Mouse (Mus musculus) embryonic facial prominence, embryonic 12.5 days (tissue): ENCODE data around the gene Eif3k. TPM values are rescaled to one million over a fixed set of nuclear protein-coding genes. Genes with fewer than 3 reads are reported as not detected.

Experiments
- ATAC-seq: fragments of 200-750 bp; cut with Nextera tagmentation; 2 replicates; pipeline ENCODE4 v1.8.0; 2017; ENCODE audit not compliant: insufficient number of reproducible peaks, insufficient read depth, low FRiP score, low TSS enrichment
- H3K27ac ChIP-seq: fragments of 300-500 bp; sonication (generic); 2 replicates; pipeline ENCODE4 v1.5.1; 2016; ENCODE audit warnings: mild to moderate bottlenecking
- H3K27me3 ChIP-seq: fragments of 300-500 bp; sonication (generic); 2 replicates; pipeline ENCODE4 v1.6.1; 2016; ENCODE audit warnings: mild to moderate bottlenecking, moderate library complexity
- H3K36me3 ChIP-seq: fragments of 300-500 bp; sonication (generic); 2 replicates; pipeline ENCODE4 v1.6.1; 2016; ENCODE audit warnings: mild to moderate bottlenecking
- H3K4me1 ChIP-seq: fragments of 300-500 bp; sonication (generic); 2 replicates; pipeline ENCODE4 v1.6.1; 2016
- H3K4me2 ChIP-seq: fragments of 300-500 bp; sonication (generic); replicated peaks from 2 replicates; pipeline ENCODE4 v1.6.1; 2016; ENCODE audit warnings: mild to moderate bottlenecking, moderate library complexity
- H3K4me3 ChIP-seq: fragments of 300-500 bp; sonication (generic); 2 replicates; pipeline ENCODE4 v1.5.1; 2016; ENCODE audit warnings: mild to moderate bottlenecking
- H3K9ac ChIP-seq: fragments of 300-500 bp; sonication (generic); 2 replicates; pipeline ENCODE4 v1.6.1; 2016; ENCODE audit warnings: mild to moderate bottlenecking, moderate library complexity
- H3K9me3 ChIP-seq: fragments of 300-500 bp; sonication (generic); 2 replicates; pipeline ENCODE4 v1.6.1; 2016; ENCODE audit warnings: mild to moderate bottlenecking, moderate library complexity
- WGBS: fragments of 180-500 bp; shearing (Covaris S2); methylation state at CpG from one replicate; pipeline ENCODE4 v1.1.7; 2016; 5-methylcytosine and 5-hydroxymethylcytosine counted together
- polyA plus RNA-seq: library from polyadenylated mRNA; unstranded; fragments of >200 nt; fragmentation: Nextera tagmentation; extraction: Ambion mirVana; gene quantifications from 2 replicates; pipeline ENCODE4 v1.2.1, GENCODE M21; 2016

Gene Eif3k
- polyA plus RNA-seq, 1 experiment from 2014 or later = 392 TPM

DNA sequence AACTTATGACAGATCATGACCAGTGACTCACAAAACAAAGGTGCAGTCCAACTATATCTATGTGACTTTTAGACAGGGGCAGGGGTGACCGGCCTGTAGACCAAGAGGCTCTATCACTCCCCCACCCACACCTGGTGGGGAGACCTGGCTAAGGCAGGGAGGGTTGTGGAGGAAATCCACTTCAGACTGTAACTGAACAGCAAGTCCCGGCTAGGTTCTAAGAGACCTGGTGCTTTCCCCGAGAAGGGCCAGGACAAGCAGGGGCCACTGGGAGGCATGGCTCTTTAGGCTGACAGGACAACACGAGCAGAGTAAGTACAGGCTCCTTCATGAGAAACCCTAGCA lies 50.0 kb downstream of the Eif3k start:
- Histone ChIP-seq H3K36me3 (0 out of 2 replicates have a peak, but pooled peaks cover 3% of the 10 kb centered on the region), H3K4me2 (no peak overlapping the region), H3K9me3 (no peaks in the 10 kb centered on the region), H3K27me3 (no peaks in the 10 kb centered on the region), H3K4me3 (no peak overlapping the region), H3K9ac (no peak overlapping the region), H3K27ac (no peak overlapping the region), H3K4me1 (peaks cover 31% of the 10 kb centered on the region)
- 89% methylated on average over 4 of the region's 4 CpGs for WGBS
- no peak for ATAC-seq

DNA sequence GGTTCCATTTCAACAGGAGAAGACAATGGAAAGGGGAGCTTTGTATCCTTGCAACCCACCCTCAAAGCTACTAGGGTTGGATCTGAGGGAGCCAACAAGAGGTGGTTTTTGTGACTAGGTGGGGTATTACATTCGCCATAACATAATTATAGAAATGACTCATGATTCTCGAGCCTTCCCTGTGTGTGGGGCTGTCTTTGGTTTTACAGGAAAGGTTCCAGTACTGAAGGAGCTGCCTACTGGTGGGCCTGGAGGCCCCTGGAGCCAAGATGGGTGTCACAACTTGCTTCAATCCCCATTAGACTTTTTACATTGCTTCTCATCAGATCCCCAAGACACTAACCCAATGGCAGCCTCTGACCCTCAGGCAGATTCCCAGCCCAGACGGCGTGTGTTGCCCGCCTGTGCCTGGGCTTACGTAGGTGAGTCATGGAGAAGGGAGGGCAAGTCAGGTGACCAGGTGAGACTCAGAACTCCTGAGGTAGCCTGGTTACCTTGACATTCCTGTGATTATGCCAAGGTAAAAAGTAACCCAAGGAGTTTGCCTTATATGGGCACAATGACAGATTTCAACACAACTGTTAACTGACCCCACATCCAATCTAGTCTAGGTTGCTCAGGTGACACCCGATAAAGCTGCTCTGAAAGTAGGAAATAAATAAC lies 50.5 kb downstream of the Eif3k start:
- no peak overlapping the region for H3K4me3 ChIP-seq
- no peaks in the 10 kb centered on the region for H3K9me3 ChIP-seq
- peak overlapping the region; percentile 64; the same call in 1 of the 2 replicates for H3K27ac ChIP-seq
- no peak overlapping the region for H3K9ac ChIP-seq
- no peak for ATAC-seq
- H3K27me3 ChIP-seq = no peaks in the 10 kb centered on the region
- WGBS = 84% methylated on average over 7 of the region's 7 CpGs
- H3K36me3 ChIP-seq = 0 out of 2 replicates have a peak, but pooled peaks cover 3% of the 10 kb centered on the region
- peaks cover 29% of the 10 kb centered on the region for H3K4me1 ChIP-seq
- H3K4me2 ChIP-seq = no peak overlapping the region

DNA sequence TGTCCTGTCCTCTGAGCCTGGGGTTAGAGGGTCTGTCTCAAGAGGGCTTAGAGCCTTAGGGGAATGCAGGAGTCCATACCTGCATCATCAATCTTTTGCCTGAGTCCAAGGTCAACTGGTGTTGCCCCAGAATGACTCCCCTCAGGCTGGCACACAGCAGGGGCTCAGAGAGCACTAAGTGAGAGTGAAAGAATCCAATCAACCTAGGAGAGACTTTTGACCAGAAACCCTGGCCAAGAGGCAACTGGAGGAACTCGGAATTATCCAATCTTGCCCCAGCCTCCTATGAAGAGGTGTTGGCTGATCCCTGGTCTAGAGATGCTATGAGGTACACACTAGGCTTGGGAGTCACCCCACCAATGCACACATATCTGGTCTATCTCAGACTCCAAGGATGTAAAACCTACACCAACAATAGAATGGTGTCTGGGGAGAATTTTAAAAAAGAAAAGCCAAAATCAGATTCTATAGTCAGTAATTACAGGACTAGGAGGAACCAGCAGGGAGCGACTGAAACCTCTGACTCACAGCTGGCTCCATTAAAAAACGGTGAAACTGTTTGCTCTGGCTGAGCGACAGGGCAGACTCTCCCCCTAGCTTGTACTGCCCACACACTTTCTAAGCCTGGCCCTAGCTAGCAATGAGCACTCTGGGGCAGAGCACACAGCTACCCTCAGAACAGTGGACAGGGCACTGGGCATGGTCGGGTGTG lies 51.2 kb downstream of the Eif3k start:
- Histone ChIP-seq H3K4me2 (no peak overlapping the region), H3K9ac (no peak overlapping the region), H3K4me1 (peaks cover 35% of the 10 kb centered on the region), H3K4me3 (no peak overlapping the region), H3K27ac (peak overlapping the region; percentile 66), H3K9me3 (no peaks in the 10 kb centered on the region), H3K27me3 (no peaks in the 10 kb centered on the region), H3K36me3 (0 out of 2 replicates have a peak, but pooled peaks cover 3% of the 10 kb centered on the region)
- WGBS = 52% methylated on average over 5 of the region's 5 CpGs
- no peak for ATAC-seq

DNA sequence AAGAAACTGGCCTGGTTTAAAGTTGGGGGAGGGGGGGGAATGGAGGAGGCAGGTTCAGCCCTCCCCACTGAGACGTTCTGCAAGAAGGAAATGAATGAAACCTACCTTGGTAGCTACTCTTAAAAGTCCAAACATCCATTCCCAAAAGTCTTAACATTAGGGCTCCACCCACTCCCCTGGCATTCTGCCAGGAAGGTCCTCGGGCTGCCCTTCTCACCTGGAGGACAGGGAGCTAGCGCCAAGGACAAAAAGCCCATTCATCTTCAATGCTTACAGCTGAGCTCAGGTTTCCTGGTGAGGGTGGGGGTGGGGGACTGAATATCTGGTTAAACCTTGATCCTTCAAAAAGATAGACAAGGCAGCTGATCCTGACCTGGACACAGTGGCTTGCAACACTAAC lies 52.3 kb downstream of the Eif3k start:
- Histone ChIP-seq H3K27me3 (no peaks in the 10 kb centered on the region), H3K9me3 (no peaks in the 10 kb centered on the region), H3K4me1 (peaks cover 42% of the 10 kb centered on the region), H3K9ac (no peak overlapping the region), H3K36me3 (0 out of 2 replicates have a peak, but pooled peaks cover 3% of the 10 kb centered on the region), H3K4me2 (0 out of 2 replicates have a peak overlapping the region, but pooled peaks have one; percentile 9), H3K27ac (peak overlapping the region; percentile 66; the same call in 1 of the 2 replicates), H3K4me3 (no peak overlapping the region)
- no peak for ATAC-seq
- WGBS = 39% methylated on average over 3 of the region's 3 CpGs

DNA sequence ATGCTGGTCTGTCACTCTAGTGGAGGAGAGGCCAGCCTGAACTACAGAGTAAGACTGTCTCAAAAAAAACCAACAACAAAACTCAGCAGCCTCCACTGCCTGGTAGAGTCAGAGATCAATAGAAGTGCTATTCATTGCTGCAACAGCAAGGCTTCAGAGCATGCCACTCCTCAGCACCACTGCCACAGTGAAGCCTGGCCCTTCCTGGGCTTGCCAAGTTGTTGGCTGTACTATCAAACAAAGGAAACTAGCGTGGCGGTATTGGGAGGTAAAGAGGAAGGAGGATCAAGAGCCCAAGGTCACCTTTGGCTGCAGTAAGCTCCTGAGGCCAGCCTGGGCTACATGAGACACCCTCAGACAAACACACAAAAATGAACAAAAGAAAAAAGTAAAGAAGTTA lies 55.5 kb downstream of the Eif3k start:
- Histone ChIP-seq H3K4me2 (no peak overlapping the region), H3K27me3 (no peaks in the 10 kb centered on the region), H3K9me3 (no peaks in the 10 kb centered on the region), H3K4me1 (peaks cover 55% of the 10 kb centered on the region), H3K27ac (peak overlapping the region; percentile 51; the same call in 1 of the 2 replicates), H3K4me3 (no peak overlapping the region), H3K36me3 (peaks cover 2% of the 10 kb centered on the region), H3K9ac (no peak overlapping the region; the same call in 1 of the 2 replicates)
- no peak for ATAC-seq
- 63% methylated on average over 2 of the region's 2 CpGs for WGBS

DNA sequence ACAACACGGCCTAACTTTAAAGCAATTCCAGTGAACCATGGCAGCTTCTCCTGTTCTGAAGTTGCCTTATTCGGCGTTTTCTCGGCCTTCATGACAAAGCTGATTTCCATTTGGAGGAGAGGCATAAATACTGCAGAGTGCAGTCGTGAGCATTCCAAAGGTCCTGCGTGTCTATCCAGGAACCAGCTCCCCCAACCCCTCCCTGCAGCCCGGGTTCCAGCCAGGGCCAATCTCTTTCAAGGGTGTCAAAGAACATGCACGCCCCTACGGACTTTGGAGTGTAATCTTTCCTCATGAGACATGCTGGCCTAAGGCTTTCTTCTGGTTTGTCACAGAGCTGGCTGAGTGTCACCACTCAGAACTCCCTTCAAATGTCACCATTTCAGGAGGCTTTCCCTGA lies 56.3 kb downstream of the Eif3k start:
- Histone ChIP-seq H3K9ac (no peak overlapping the region), H3K36me3 (peaks cover 4% of the 10 kb centered on the region), H3K4me3 (no peak overlapping the region), H3K27me3 (no peaks in the 10 kb centered on the region), H3K9me3 (no peaks in the 10 kb centered on the region), H3K27ac (peak overlapping the region; percentile 87), H3K4me2 (no peak overlapping the region), H3K4me1 (peaks cover 52% of the 10 kb centered on the region)
- no peak for ATAC-seq
- 26% methylated on average over 9 of the region's 9 CpGs for WGBS

DNA sequence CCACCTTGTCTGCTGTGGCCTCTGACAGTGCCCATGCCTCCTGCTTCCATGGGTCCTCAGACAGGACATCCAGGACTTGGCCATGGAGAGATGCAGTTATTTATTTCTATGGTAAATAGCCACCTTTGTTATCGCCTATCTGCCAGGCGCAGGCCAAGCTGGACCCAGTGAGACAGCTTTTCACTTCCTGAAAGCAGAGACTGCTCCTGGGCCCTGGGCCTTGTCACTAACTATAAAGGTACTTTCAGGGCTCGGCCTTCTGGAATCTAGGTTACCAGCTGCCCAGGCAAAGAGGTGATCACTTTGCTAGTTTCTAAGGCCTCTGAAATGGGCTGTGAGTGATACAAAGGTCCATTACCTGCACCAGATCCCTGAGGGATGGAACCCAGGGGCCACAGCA lies 56.9 kb downstream of the Eif3k start:
- Histone ChIP-seq H3K36me3 (peaks cover 4% of the 10 kb centered on the region), H3K4me3 (no peak overlapping the region), H3K4me2 (no peak overlapping the region), H3K9ac (peak overlapping the region; percentile 15; the same call in 1 of the 2 replicates), H3K9me3 (no peaks in the 10 kb centered on the region), H3K27me3 (no peaks in the 10 kb centered on the region), H3K4me1 (peaks cover 50% of the 10 kb centered on the region), H3K27ac (peak overlapping the region; percentile 87)
- 72% methylated on average over 3 of the region's 3 CpGs for WGBS
- ATAC-seq = no peak

DNA sequence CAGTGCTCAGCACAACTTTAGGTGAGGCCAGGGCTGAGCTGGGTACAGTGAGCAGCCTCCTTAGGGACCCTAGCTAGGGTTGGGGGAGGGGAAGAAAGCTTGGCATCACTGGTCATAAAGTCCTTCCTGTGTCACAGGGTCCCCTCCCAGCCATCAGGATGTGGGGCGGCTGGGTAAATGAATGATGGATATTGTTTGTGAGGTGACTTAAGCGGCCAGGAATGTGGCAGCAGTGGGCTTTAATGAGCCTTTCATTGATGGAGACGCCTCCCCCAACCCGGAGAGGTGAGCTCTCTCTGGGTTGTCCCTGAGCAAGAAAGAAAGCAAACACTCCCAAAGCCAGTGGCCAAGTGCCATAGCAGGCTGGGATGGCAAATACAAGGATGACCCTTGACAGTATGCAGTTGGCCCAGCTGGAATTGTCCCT lies 57.8 kb downstream of the Eif3k start:
- no peak for ATAC-seq
- Histone ChIP-seq H3K4me2 (no peak overlapping the region), H3K36me3 (peaks cover 7% of the 10 kb centered on the region), H3K4me1 (peaks cover 51% of the 10 kb centered on the region), H3K27me3 (no peaks in the 10 kb centered on the region), H3K27ac (peak overlapping the region; percentile 87), H3K9me3 (no peaks in the 10 kb centered on the region), H3K9ac (no peak overlapping the region), H3K4me3 (0 out of 2 replicates have a peak overlapping the region, but pooled peaks have one; percentile 0)
- WGBS = 6% methylated on average over 4 of the region's 4 CpGs

DNA sequence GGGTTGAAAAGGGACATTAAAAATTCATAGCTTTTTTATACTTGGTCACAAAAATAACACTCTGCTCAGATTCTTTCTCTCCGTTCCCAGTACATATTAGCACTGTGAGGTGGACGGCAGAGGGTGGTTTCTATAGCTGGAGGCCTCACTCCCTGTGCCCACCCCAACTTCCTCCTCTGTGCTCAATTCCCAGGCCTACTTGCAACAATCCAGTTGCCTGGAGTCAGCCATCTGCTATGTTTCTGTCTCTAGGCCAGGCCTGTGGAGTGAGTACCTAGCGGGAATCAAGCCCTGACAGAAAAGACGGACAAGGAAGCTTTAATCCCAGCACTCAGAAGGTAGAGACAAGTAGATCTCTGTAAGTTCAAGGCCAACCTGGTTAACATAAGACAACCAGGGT lies 59.1 kb downstream of the Eif3k start:
- Histone ChIP-seq H3K36me3 (peaks cover 19% of the 10 kb centered on the region), H3K9me3 (no peaks in the 10 kb centered on the region), H3K27me3 (no peaks in the 10 kb centered on the region), H3K27ac (peak overlapping the region; percentile 87; the same call in 1 of the 2 replicates), H3K9ac (no peak overlapping the region), H3K4me2 (no peak overlapping the region), H3K4me1 (peaks cover 60% of the 10 kb centered on the region), H3K4me3 (no peak overlapping the region)
- ATAC-seq = no peak
- whole genome bisulfite sequencing = 64% methylated on average over 4 of the region's 4 CpGs

DNA sequence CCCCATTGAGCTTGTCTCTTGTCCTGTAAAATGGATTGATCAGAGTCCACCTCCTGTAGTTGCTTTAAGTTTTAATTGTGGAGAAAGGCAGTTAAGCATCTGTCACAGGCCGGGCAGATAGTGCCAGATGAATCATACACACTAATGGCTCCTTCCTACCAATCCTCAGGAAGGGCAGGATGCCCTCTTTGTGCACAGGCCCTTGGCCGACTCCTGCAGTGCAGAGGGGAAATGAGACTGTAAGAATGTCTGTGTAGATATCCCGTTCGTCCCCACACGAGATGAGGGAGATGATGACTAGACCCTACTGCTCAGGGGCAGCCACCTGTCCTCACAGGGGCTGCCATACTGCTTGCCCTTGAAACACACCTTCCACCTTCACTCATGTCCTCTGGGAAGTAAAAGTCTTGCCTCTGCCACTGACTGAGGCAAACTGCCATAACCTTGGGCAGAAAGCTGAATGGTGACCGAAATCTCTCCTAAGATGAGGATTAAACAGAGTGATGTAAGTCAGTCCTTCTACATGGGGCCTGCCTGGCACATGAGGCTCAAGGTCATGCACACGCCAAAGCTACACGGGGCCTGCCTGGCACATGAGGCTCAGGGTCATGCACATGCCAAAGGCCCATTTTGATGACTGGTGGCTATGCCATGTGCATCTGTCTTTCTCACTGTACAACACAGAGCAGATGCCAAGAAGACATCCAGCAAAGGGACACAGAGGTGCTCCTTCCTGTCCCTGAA lies 59.8 kb downstream of the Eif3k start:
- H3K9ac ChIP-seq = no peak overlapping the region
- H3K27ac ChIP-seq = 0 out of 2 replicates have a peak overlapping the region, but pooled peaks have one; percentile 7
- no peaks in the 10 kb centered on the region for H3K9me3 ChIP-seq
- H3K4me1 ChIP-seq = peaks cover 60% of the 10 kb centered on the region
- H3K27me3 ChIP-seq = no peaks in the 10 kb centered on the region
- ATAC-seq = no peak
- WGBS = 88% methylated on average over 8 of the region's 8 CpGs
- no peak overlapping the region for H3K4me2 ChIP-seq
- no peak overlapping the region for H3K4me3 ChIP-seq
- H3K36me3 ChIP-seq = peaks cover 26% of the 10 kb centered on the region
